25 mouse cellular contexts compared by ENCODE assay signal in the genomic region with DNA sequence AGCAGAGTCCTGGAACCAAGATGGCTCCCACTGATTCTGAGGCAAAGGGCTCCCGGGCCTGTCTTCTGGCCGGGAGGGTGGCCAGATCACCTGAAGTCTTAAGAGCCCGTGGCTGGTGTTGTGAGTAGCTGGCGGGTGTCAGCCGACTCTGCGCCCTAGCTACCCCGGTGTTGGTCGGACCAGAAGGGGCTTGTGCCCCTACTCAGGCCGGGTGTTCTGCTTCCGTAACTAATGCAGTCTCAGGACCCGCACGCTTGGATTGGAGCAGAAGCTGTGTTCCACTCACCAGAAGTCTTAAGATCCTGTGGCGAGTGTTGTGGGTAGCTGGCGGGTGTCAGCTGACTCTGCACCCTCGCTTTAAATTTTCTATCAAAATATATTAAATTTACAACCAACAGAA.
"Had no signal": no experiment of that assay in that cellular context is flagged by ENCODE, and none has a peak within 500 bp of the region (broad histone marks: within the 10 kb centered on the region; RNA-seq: fewer than 3 reads in every experiment).

No protein-coding gene starts in this region.

- H3K27me3 ChIP-seq: heart, embryonic 13.5 days; heart, embryonic 15.5 days; hindbrain, embryonic 13.5 days; hindbrain, embryonic 15.5 days; limb, embryonic 13.5 days; limb, embryonic 15.5 days; liver, embryonic 12.5 days had no signal

- H3K27ac ChIP-seq: heart, adult 2 months; heart, embryonic 13.5 days; heart, embryonic 15.5 days; hindbrain, embryonic 13.5 days; hindbrain, embryonic 15.5 days; hindbrain, postnatal 0 days; limb, embryonic 13.5 days; limb, embryonic 15.5 days; liver, embryonic 12.5 days; liver, embryonic 14.5 days had no signal

- ATAC-seq: hindbrain, postnatal 0 days; intestine, embryonic 16.5 days; liver, embryonic 12.5 days had no signal

- H3K36me3 ChIP-seq: heart, embryonic 13.5 days; heart, embryonic 15.5 days; hindbrain, embryonic 13.5 days; hindbrain, embryonic 15.5 days; limb, embryonic 13.5 days; limb, embryonic 15.5 days; liver, embryonic 12.5 days had no signal

- H3K9me3 ChIP-seq: heart, embryonic 15.5 days; hindbrain, embryonic 13.5 days; hindbrain, embryonic 15.5 days; limb, embryonic 13.5 days; limb, embryonic 15.5 days; liver, embryonic 12.5 days had no signal

- H3K9ac ChIP-seq: heart, embryonic 13.5 days; heart, embryonic 15.5 days; hindbrain, embryonic 13.5 days; hindbrain, embryonic 15.5 days; limb, embryonic 13.5 days; limb, embryonic 15.5 days; liver, embryonic 12.5 days; liver, embryonic 14.5 days had no signal

- H3K4me3 ChIP-seq: heart, adult 2 months; heart, embryonic 13.5 days; heart, embryonic 15.5 days; hindbrain, embryonic 13.5 days; hindbrain, embryonic 15.5 days; limb, embryonic 13.5 days; limb, embryonic 15.5 days; liver, embryonic 12.5 days had no signal

- DNase-seq: gastrocnemius, postnatal 14 days; gastrocnemius, postnatal 36 days; heart, adult 11 months; heart, adult 2 months; heart, postnatal 14 days; heart, postnatal 36 days; kidney, adult 11 months; kidney, adult 2 months; kidney, postnatal 10 days; kidney, postnatal 25 days; kidney, postnatal 4 days; layer of hippocampus, adult 9-11 months; layer of hippocampus, postnatal 36 days; left cerebral cortex, postnatal 4 days had no signal

- H3K4me1 ChIP-seq: heart, embryonic 13.5 days; heart, embryonic 15.5 days; hindbrain, embryonic 13.5 days; hindbrain, embryonic 15.5 days; limb, embryonic 13.5 days; limb, embryonic 15.5 days; liver, embryonic 12.5 days had no signal

- H3K4me2 ChIP-seq: heart, embryonic 11.5 days; heart, embryonic 13.5 days; heart, embryonic 15.5 days; hindbrain, embryonic 13.5 days; hindbrain, embryonic 15.5 days; limb, embryonic 13.5 days; limb, embryonic 15.5 days; liver, embryonic 12.5 days had no signal
